Mouse (Mus musculus) kidney, adult 2 months (tissue): Measurements from ENCODE around the gene Cntnap5a.

Experiments used
- CTCF ChIP-seq: fragments of 200-500 bp; conservative IDR thresholded peaks from 2 replicates; pipeline ENCODE4 v1.5.1; 2011; ENCODE audit warnings: low read depth, mild to moderate bottlenecking, control low read depth, low read length, moderate library complexity, mixed read lengths; ENCODE audit not compliant: insufficient read depth, insufficient read length
- POLR2A ChIP-seq: fragments of 200-500 bp; IDR thresholded peaks from one replicate; pipeline ENCODE4 v1.6.1; 2011; ENCODE audit warnings: low read depth, low read length, control low read depth

DNA sequence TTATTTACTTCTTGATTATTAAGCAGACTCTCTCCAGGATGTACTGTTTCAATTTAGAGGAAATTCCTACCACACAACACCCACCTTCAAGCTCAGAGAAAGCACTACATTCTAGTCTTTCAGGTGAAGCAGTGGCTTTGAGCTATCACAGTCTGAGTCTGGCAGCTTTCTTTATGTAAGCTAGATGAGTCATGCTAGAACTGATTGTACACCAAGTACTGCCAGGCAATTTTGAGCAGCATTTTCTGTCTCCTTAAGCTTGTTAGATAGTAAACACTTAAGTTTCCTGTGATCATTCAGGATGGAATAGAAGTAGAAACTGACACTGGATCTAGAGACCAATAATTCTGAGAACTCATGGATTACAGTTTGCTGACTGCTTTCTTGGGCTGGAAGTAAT, 61.0 kb downstream of the Cntnap5a start:
- TF ChIP-seq POLR2A (no peak), CTCF (no peak)
